Mouse (Mus musculus): ENCODE data around the gene Tnfsf12.
"Not testable (repeated sequence)": the region's sequence is repeated elsewhere in the genome, so short reads cannot be mapped to it uniquely, and the experiment has no call there.

The Tnfsf12 gene

GRCm38 (mm10) chr11:69695361-69696181 lies at the start of gene Tnfsf12, which contains the start of gene Tnfsfm13:
Gene Tnfsf12, minus strand, starts transcription at chr11:69695849.
Gene Tnfsfm13, minus strand, starts transcription at chr11:69696098.
- DNase-seq (ENCODE audit: low read depth, low spot score) = peak; percentile 69

- not testable (repeated sequence) for DNase-seq (ENCODE audit: low read depth, low spot score)
Measured at GRCm38 (mm10) chr11:69731408-69731807, 35.8 kb upstream of the Tnfsf12 start.

GRCm38 (mm10) chr11:69729063-69729462 lies 33.4 kb upstream of the Tnfsf12 start:
- DNase-seq (ENCODE audit: low read depth, low spot score) = peak; percentile 52

- DNase-seq (ENCODE audit: low read depth, low spot score) = no peak
Measured at GRCm38 (mm10) chr11:69725951-69726350, 30.3 kb upstream of the Tnfsf12 start.

GRCm38 (mm10) chr11:69723074-69723473 lies 27.4 kb upstream of the Tnfsf12 start:
- DNase-seq (ENCODE audit: low read depth, low spot score) = no peak

GRCm38 (mm10) chr11:69720852-69721251 lies 25.2 kb upstream of the Tnfsf12 start:
- DNase-seq (ENCODE audit: low read depth, low spot score) = no peak

GRCm38 (mm10) chr11:69719423-69719822 lies 23.8 kb upstream of the Tnfsf12 start:
- no peak for DNase-seq (ENCODE audit: low read depth, low spot score)

GRCm38 (mm10) chr11:69718661-69719060 lies 23.0 kb upstream of the Tnfsf12 start:
- DNase-seq (ENCODE audit: low read depth, low spot score) = no peak

- DNase-seq (ENCODE audit: low read depth, low spot score) = no peak
Measured at GRCm38 (mm10) chr11:69716953-69717352, 21.3 kb upstream of the Tnfsf12 start.

GRCm38 (mm10) chr11:69715929-69716328 lies 20.3 kb upstream of the Tnfsf12 start:
- peak; percentile 28 for DNase-seq (ENCODE audit: low read depth, low spot score)

GRCm38 (mm10) chr11:69715482-69715881 lies 19.8 kb upstream of the Tnfsf12 start:
- no peak for DNase-seq (ENCODE audit: low read depth, low spot score)

GRCm38 (mm10) chr11:69714636-69715329 lies 19.1 kb upstream of the Tnfsf12 start:
- DNase-seq (ENCODE audit: low read depth, low spot score) = no peak

GRCm38 (mm10) chr11:69712954-69713672 lies 17.5 kb upstream of the Tnfsf12 start:
- no peak for DNase-seq (ENCODE audit: low read depth, low spot score)

- DNase-seq (ENCODE audit: low read depth, low spot score) = no peak
Measured at GRCm38 (mm10) chr11:69711082-69711481, 15.4 kb upstream of the Tnfsf12 start.

GRCm38 (mm10) chr11:69710470-69710869 lies 14.8 kb upstream of the Tnfsf12 start:
- DNase-seq (ENCODE audit: low read depth, low spot score) = no peak

GRCm38 (mm10) chr11:69709554-69710446 lies 14.2 kb upstream of the Tnfsf12 start:
- no peak for DNase-seq (ENCODE audit: low read depth, low spot score)

- no peak for DNase-seq (ENCODE audit: low read depth, low spot score)
Measured at GRCm38 (mm10) chr11:69708614-69709265, 13.1 kb upstream of the Tnfsf12 start.

- no peak for DNase-seq (ENCODE audit: low read depth, low spot score)
Measured at GRCm38 (mm10) chr11:69707873-69708381, 12.3 kb upstream of the Tnfsf12 start.

GRCm38 (mm10) chr11:69707480-69707847 lies 11.8 kb upstream of the Tnfsf12 start:
- DNase-seq (ENCODE audit: low read depth, low spot score) = no peak

GRCm38 (mm10) chr11:69706775-69707479 lies 11.3 kb upstream of the Tnfsf12 start:
- peak; percentile 94 for DNase-seq (ENCODE audit: low read depth, low spot score)

Data from skeletal muscle tissue, adult 2 months (tissue).